Mouse (Mus musculus): Measurements from ENCODE around the gene Kifap3. TPM values are rescaled to one million over a fixed set of nuclear protein-coding genes. Genes with fewer than 3 reads are reported as not detected.

Gene Kifap3
- polyA plus RNA-seq, 1 experiment: 115 TPM

DNA sequence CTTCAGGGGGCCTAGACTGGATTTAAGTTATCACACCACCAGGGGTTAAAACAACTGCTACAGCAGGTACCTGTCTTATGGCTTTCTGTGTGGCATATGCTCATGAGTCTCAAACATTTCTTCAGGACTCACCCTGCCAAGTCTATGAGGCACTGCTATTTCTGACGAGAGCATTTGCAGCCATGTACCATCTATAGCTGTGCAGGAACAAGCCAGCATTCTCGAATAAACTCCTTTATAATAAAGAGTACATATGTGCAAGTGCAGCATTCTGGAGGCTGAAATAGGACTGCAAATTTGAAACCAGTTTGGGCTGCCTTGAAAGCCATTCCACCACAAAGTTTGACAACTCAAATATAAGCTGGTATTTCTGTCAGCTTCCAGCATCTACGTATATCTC, 178.7 kb downstream of the Kifap3 start:
- DNase-seq (ENCODE audit: extremely low spot score in 1 of 2, low spot score in 1 of 2): peak; percentile 25 to 37

DNA sequence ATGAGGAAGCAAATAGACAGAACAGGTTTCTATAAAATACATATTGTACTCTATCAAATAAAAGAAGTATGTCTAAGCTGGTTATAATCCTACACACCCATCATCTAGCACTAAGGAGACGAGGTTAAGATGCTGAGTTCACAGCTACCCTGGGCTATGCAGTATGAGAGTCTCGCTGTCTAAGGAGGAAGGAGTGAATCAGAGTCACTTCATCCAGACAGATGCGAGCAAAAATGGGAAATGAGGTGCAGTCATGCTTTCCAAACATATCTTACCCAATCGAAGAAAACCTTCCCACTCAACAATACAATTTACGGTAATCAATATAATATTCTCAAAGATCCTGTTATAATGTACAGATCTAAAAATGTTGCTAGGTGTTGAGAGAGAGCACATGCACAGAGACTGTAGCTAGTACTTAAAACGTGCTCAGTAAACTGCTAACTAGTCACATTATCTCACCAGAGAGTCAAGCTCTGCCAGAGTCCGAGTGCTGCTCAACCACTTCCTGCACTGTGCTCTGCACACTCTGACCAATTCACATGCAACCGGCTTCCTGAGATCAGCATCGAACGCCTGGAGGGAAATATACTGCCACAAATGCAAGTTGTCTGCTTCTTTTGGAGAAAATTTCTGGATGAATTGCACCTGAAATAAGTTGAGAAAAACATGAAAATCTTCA, 184.8 kb downstream of the Kifap3 start:
- no peak for DNase-seq (ENCODE audit: extremely low spot score in 1 of 2, low spot score in 1 of 2)

Other genes starting within 250 kb of the Kifap3 start
- 0.86 and 1.2 TPM in 2 replicates for gene Mettl11b, start 54.4 kb upstream of the Kifap3 start, polyA plus RNA-seq (2012; rRNA removed)
- gene Scyl3, start 149.5 kb downstream of the Kifap3 start, polyA plus RNA-seq (2012; rRNA removed): 18.7 and 24.0 TPM in 2 replicates
- gene BC055324, start 215.2 kb downstream of the Kifap3 start, polyA plus RNA-seq (2012; rRNA removed): 0.98 and 1.4 TPM in 2 replicates
- gene Mettl18, start 215.3 kb downstream of the Kifap3 start, polyA plus RNA-seq (2012; rRNA removed): 3.4 and 4.4 TPM in 2 replicates